Mouse (Mus musculus): Measurements from ENCODE around the gene Lmo7.

Gene Lmo7

GRCm38 (mm10) chr14:101729237-101729971, at the start of gene Lmo7, which contains the start of gene Gm9922:
Gene Lmo7 (plus strand): TSS chr14:101729957.
Gene Gm9922 (minus strand): TSS chr14:101729814.
- DNase-seq (ENCODE audit: low spot score in 2 of 2): peak; percentile 9 to 16

GRCm38 (mm10) chr14:101687696-101688095, 42.1 kb upstream of the Lmo7 start:
- no peak for DNase-seq (ENCODE audit: low spot score in 2 of 2)

GRCm38 (mm10) chr14:101688406-101688805, 41.4 kb upstream of the Lmo7 start:
- no peak for DNase-seq (ENCODE audit: low spot score in 2 of 2)

GRCm38 (mm10) chr14:101704479-101704878, 25.3 kb upstream of the Lmo7 start:
- no peak for DNase-seq (ENCODE audit: low spot score in 2 of 2)

GRCm38 (mm10) chr14:101707088-101707487, 22.7 kb upstream of the Lmo7 start:
- DNase-seq (ENCODE audit: low spot score in 2 of 2): no peak

- DNase-seq (ENCODE audit: low spot score in 2 of 2): no peak
These were observed 15.3 kb upstream of the Lmo7 start for GRCm38 (mm10) chr14:101714414-101714813.

GRCm38 (mm10) chr14:101729972-101730692, 375 bp downstream of the Lmo7 start:
- peak; percentile 6 to 8 for DNase-seq (ENCODE audit: low spot score in 2 of 2)

- no peak for DNase-seq (ENCODE audit: low spot score in 2 of 2)
These were observed 4.0 kb downstream of the Lmo7 start for GRCm38 (mm10) chr14:101733542-101734303.

GRCm38 (mm10) chr14:101737501-101737900, 7.7 kb downstream of the Lmo7 start:
- DNase-seq (ENCODE audit: low spot score in 2 of 2): no peak

- DNase-seq (ENCODE audit: low spot score in 2 of 2): no peak
These were observed 16.9 kb downstream of the Lmo7 start for GRCm38 (mm10) chr14:101746635-101747034.

- no peak for DNase-seq (ENCODE audit: low spot score in 2 of 2)
These were observed 18.1 kb downstream of the Lmo7 start for GRCm38 (mm10) chr14:101747811-101748210.

GRCm38 (mm10) chr14:101748436-101748835, 18.7 kb downstream of the Lmo7 start:
- no peak for DNase-seq (ENCODE audit: low spot score in 2 of 2)

- no peak for DNase-seq (ENCODE audit: low spot score in 2 of 2)
These were observed 21.2 kb downstream of the Lmo7 start for GRCm38 (mm10) chr14:101750910-101751309.

GRCm38 (mm10) chr14:101755425-101755824, 25.7 kb downstream of the Lmo7 start:
- no peak for DNase-seq (ENCODE audit: low spot score in 2 of 2)

- DNase-seq (ENCODE audit: low spot score in 2 of 2): no peak
These were observed 32.5 kb downstream of the Lmo7 start for GRCm38 (mm10) chr14:101762267-101762666.

- no peak for DNase-seq (ENCODE audit: low spot score in 2 of 2)
These were observed 34.1 kb downstream of the Lmo7 start for GRCm38 (mm10) chr14:101763762-101764295.

GRCm38 (mm10) chr14:101771336-101771735, 41.6 kb downstream of the Lmo7 start:
- no peak for DNase-seq (ENCODE audit: low spot score in 2 of 2)

GRCm38 (mm10) chr14:101771756-101772155, 42.0 kb downstream of the Lmo7 start:
- DNase-seq (ENCODE audit: low spot score in 2 of 2): no peak

GRCm38 (mm10) chr14:101774631-101775030, 44.9 kb downstream of the Lmo7 start:
- peak; percentile 35 to 37 for DNase-seq (ENCODE audit: low spot score in 2 of 2)

GRCm38 (mm10) chr14:101776296-101777128, 46.8 kb downstream of the Lmo7 start:
- no peak for DNase-seq (ENCODE audit: low spot score in 2 of 2)

- no peak for DNase-seq (ENCODE audit: low spot score in 2 of 2)
These were observed 47.4 kb downstream of the Lmo7 start for GRCm38 (mm10) chr14:101777129-101777493.
